Mouse (Mus musculus): ENCODE data around the gene Rapsn. TPM values are rescaled to one million over a fixed set of nuclear protein-coding genes. Genes with fewer than 3 reads are reported as not detected.

Rapsn gene
- polyA plus RNA-seq, 1 experiment from 2014 or later = 0.63 TPM

DNA sequence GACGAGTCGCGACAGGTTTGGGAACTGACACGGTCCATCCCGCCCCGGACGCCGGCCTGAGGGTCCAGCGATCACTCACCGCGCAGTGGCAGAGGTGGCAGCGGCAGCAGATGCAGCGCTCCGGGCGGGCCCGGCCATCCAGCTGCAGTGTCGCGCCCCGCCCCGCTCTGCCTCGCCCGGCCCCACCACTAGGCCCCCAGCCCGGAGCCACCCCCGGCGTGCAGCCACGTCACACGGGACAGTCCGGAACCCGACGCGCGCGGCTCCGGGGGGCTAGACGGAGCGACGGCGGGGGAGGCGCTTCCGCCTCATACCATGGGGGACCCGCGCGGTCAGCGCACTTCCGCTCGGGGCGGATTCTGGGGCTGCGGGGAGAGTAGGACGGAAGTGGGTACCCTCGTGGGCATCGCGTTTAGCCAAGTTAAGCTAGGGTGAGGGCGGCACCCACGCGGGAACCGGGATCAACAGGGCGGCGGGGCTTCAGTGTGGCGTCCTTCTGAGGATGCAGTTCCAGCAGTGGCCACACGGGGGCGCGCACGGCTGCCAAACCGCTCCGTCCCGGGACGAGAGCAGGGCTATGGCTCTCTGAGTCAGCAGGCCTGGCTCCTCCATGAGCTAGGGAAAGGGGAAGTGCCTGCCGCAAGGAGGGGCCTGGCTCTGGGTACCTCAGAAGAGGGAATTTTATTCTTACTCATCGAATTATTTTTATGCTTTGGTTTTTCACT, 34.8 kb downstream of the Rapsn start, which contains the start of gene Slc39a13:
TSS of gene Slc39a13 (minus strand) at position 342 of the 725 bp plus-strand sequence.
- Histone ChIP-seq H3K4me1 (ENCODE audit: control insufficient read depth, insufficient read depth, low read length) (peaks cover 18% of the 10 kb centered on the region), H3K9ac (ENCODE audit: low read length) (peak within 1 kb of the TSS; percentile 78), H3K4me2 (peak within 1 kb of the TSS; percentile 65), H3K36me3 (ENCODE audit: control insufficient read depth, insufficient read depth, low read length) (no peaks in the 10 kb centered on the region), H3K27ac (ENCODE audit: low read depth, low read length) (peak within 1 kb of the TSS; percentile 60), H3K27me3 (ENCODE audit: control insufficient read depth, insufficient read depth, low read length) (no peaks in the 10 kb centered on the region), H3K4me3 (ENCODE audit: low read depth, low read length) (peak within 1 kb of the TSS; percentile 66), H3K9me3 (ENCODE audit: control insufficient read depth, low read length) (no peaks in the 10 kb centered on the region)
- WGBS = under 1% methylated on average over 63 of the region's 69 CpGs
- peak; percentile 100 for DNase-seq (ENCODE audit: low spot score, missing footprints)
- ATAC-seq (ENCODE audit: low FRiP score) = peak; percentile 95

- H3K4me3 ChIP-seq (ENCODE audit: low read depth, low read length) = peak overlapping the region; percentile 66
Observed at GRCm38 (mm10) chr2:91071059-91071458, 35.6 kb downstream of the Rapsn start.

GRCm38 (mm10) chr2:91072092-91072491, 36.7 kb downstream of the Rapsn start:
- Histone ChIP-seq H3K9me3 (ENCODE audit: control insufficient read depth, low read length) (no peaks in the 10 kb centered on the region), H3K27ac (ENCODE audit: low read depth, low read length) (no peak overlapping the region), H3K4me2 (no peak overlapping the region), H3K9ac (ENCODE audit: low read length) (no peak overlapping the region), H3K27me3 (ENCODE audit: control insufficient read depth, insufficient read depth, low read length) (no peaks in the 10 kb centered on the region), H3K4me1 (ENCODE audit: control insufficient read depth, insufficient read depth, low read length) (peaks cover 18% of the 10 kb centered on the region), H3K36me3 (ENCODE audit: control insufficient read depth, insufficient read depth, low read length) (no peaks in the 10 kb centered on the region), H3K4me3 (ENCODE audit: low read depth, low read length) (no peak overlapping the region)
- WGBS = 29% methylated on average over 1 of the region's 1 CpGs
- no peak for ATAC-seq (ENCODE audit: low FRiP score)
- no peak for DNase-seq (ENCODE audit: low spot score, missing footprints)

More at GRCm38 (mm10) chr2:91071059-91071458, 35.6 kb downstream of the Rapsn start:
- no peak for DNase-seq (ENCODE audit: low spot score, missing footprints)
- peak; percentile 10; the same call in 1 of the 2 replicates for ATAC-seq (ENCODE audit: low FRiP score)
- H3K9ac ChIP-seq (ENCODE audit: low read length) = peak overlapping the region; percentile 78
- no peaks in the 10 kb centered on the region for H3K9me3 ChIP-seq (ENCODE audit: control insufficient read depth, low read length)
- H3K4me1 ChIP-seq (ENCODE audit: control insufficient read depth, insufficient read depth, low read length) = peaks cover 18% of the 10 kb centered on the region
- H3K27ac ChIP-seq (ENCODE audit: low read depth, low read length) = peak overlapping the region; percentile 60
- H3K36me3 ChIP-seq (ENCODE audit: control insufficient read depth, insufficient read depth, low read length) = no peaks in the 10 kb centered on the region
- 84% methylated on average over 10 of the region's 10 CpGs for WGBS
- H3K27me3 ChIP-seq (ENCODE audit: control insufficient read depth, insufficient read depth, low read length) = no peaks in the 10 kb centered on the region
- H3K4me2 ChIP-seq = peak overlapping the region; percentile 65

DNA sequence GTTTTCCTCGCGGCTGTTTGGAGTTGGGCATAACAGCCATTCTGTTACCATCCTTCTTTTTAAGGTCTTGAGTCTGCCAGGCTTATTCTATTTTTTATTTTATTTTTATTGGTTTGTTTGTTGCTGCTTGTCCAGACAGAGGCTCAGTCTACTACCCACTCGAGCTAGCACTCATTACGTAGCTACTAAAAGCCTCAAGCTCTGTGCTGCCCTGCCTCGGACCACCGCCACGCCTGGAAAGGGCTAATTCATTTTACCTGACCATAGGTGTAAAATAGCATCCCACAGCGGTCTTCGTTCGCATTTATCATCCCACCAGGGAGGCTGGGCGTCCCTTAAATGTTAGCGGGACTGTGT, 42.5 kb downstream of the Rapsn start:
- no peak for ATAC-seq (ENCODE audit: low FRiP score)
- Histone ChIP-seq H3K27ac (ENCODE audit: low read depth, low read length) (no peak overlapping the region), H3K9ac (ENCODE audit: low read length) (peak overlapping the region; percentile 67), H3K4me3 (ENCODE audit: low read depth, low read length) (peak overlapping the region; percentile 46; the same call in 1 of the 2 replicates), H3K4me2 (peak overlapping the region; percentile 82), H3K27me3 (ENCODE audit: control insufficient read depth, insufficient read depth, low read length) (no peaks in the 10 kb centered on the region), H3K36me3 (ENCODE audit: control insufficient read depth, insufficient read depth, low read length) (no peaks in the 10 kb centered on the region), H3K4me1 (ENCODE audit: control insufficient read depth, insufficient read depth, low read length) (peaks cover 6% of the 10 kb centered on the region), H3K9me3 (ENCODE audit: control insufficient read depth, low read length) (no peaks in the 10 kb centered on the region)
- 21% methylated on average over 12 of the region's 12 CpGs for WGBS
- DNase-seq (ENCODE audit: low spot score, missing footprints) = no peak

DNA sequence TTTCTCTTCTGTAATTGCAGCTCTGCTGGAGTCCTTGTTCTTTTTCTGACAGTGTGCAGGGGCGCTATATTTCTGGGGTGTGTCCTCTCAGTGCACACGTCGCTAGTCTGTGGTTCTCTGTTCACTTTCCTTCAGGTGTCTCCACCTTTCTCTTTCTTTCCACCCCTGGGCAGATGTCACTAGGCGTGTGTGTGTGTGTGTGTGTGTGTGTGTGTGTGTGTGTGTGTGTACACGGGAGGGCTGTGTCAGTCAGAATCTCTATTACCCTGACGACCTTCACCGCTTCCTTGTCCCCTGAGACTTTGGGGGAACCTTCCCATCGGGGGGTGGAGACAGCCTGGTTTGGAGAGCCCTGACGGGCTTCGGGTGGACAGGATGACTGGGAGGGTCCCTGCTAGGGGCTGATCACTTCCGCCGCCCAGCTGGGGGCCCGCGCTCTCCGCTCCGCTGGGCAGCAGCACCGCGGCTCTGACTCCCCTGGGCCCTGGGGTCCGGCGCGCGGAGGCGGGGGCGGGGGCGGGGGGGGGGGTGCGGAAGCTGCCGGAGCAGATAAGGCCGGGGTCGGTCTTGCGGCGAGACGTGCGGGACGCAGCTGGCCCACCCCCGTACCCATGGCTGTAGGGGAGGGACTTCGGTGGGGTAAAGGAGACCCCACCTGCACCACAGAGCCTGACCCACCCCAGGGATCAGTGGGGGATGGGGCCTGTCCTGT, 43.0 kb downstream of the Rapsn start:
- peak; percentile 87 for DNase-seq (ENCODE audit: low spot score, missing footprints)
- peaks cover 6% of the 10 kb centered on the region for H3K4me1 ChIP-seq (ENCODE audit: control insufficient read depth, insufficient read depth, low read length)
- H3K27ac ChIP-seq (ENCODE audit: low read depth, low read length) = no peak overlapping the region
- peak overlapping the region; percentile 67 for H3K9ac ChIP-seq (ENCODE audit: low read length)
- no peaks in the 10 kb centered on the region for H3K9me3 ChIP-seq (ENCODE audit: control insufficient read depth, low read length)
- peak; percentile 87 for ATAC-seq (ENCODE audit: low FRiP score)
- no peaks in the 10 kb centered on the region for H3K36me3 ChIP-seq (ENCODE audit: control insufficient read depth, insufficient read depth, low read length)
- peak overlapping the region; percentile 82 for H3K4me2 ChIP-seq
- no peaks in the 10 kb centered on the region for H3K27me3 ChIP-seq (ENCODE audit: control insufficient read depth, insufficient read depth, low read length)
- peak overlapping the region; percentile 46 for H3K4me3 ChIP-seq (ENCODE audit: low read depth, low read length)
- 2% methylated on average over 24 of the region's 36 CpGs for WGBS

DNA sequence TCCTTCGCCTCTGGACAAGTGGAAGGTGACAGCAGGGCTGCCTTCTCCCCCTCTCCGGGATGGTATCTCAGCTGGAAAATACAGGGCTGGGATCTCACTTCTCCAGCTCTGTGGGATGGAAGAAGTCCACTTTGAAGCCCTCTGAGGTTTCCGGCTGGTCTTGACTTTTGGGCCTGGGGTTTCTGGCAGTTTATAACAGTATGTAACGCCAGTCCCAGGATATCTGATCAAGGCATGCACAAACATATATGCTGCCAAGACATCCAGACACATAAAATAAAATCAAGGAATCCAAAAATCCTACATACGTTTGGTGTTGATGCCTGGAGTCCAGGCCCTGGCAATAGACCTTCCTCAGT, 43.6 kb downstream of the Rapsn start:
- H3K4me1 ChIP-seq (ENCODE audit: control insufficient read depth, insufficient read depth, low read length) = peaks cover 6% of the 10 kb centered on the region
- DNase-seq (ENCODE audit: low spot score, missing footprints) (peak; percentile 91), ATAC-seq (ENCODE audit: low FRiP score) (no peak)
- H3K4me2 ChIP-seq = peak overlapping the region; percentile 82
- no peak overlapping the region for H3K27ac ChIP-seq (ENCODE audit: low read depth, low read length)
- no peaks in the 10 kb centered on the region for H3K36me3 ChIP-seq (ENCODE audit: control insufficient read depth, insufficient read depth, low read length)
- 33% methylated on average over 5 of the region's 5 CpGs for WGBS
- peak overlapping the region; percentile 67 for H3K9ac ChIP-seq (ENCODE audit: low read length)
- no peaks in the 10 kb centered on the region for H3K9me3 ChIP-seq (ENCODE audit: control insufficient read depth, low read length)
- no peaks in the 10 kb centered on the region for H3K27me3 ChIP-seq (ENCODE audit: control insufficient read depth, insufficient read depth, low read length)
- H3K4me3 ChIP-seq (ENCODE audit: low read depth, low read length) = peak overlapping the region; percentile 46

DNA sequence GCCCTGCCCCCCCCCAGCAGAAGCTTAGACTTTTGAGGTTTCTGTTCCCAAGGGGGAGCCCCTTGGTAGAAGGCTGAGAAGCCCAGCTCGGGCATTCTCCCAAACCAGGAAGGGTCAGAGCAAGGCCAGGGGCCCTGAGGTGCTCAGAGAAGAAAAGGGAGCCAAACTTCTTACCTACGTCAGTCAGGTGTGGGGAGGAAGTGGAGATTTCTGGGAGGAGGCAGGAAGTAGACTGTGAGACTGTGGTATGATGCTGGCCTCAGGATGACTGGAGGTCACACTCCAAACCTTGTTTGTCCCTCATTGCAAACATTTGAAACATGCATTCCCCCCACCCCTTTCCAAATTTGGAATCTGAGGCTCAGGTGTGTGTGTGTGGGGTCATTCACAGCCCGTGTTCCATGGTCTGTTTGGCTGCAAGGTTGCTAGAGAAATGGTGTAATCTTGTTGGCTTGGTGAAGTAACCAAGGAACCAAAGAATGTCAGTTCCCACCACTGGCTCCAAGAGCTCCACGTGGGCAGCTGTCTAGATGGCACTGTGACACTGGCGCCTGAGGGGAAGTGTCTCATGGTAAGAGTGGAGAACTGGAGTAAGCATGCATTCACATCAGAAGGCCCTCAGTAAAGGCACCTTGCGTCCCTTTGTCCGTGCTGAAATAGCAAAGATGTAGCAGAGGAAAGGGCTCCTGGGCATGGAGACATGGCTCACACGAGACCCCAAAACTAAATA, 45.5 kb downstream of the Rapsn start:
- H3K4me3 ChIP-seq (ENCODE audit: low read depth, low read length) = no peak overlapping the region
- H3K27ac ChIP-seq (ENCODE audit: low read depth, low read length) = no peak overlapping the region
- no peak overlapping the region for H3K9ac ChIP-seq (ENCODE audit: low read length)
- H3K9me3 ChIP-seq (ENCODE audit: control insufficient read depth, low read length) = no peaks in the 10 kb centered on the region
- no peaks in the 10 kb centered on the region for H3K36me3 ChIP-seq (ENCODE audit: control insufficient read depth, insufficient read depth, low read length)
- peaks cover 6% of the 10 kb centered on the region for H3K4me1 ChIP-seq (ENCODE audit: control insufficient read depth, insufficient read depth, low read length)
- H3K4me2 ChIP-seq = no peak overlapping the region
- no peak for ATAC-seq (ENCODE audit: low FRiP score)
- 80% methylated on average over 8 of the region's 8 CpGs for WGBS
- no peaks in the 10 kb centered on the region for H3K27me3 ChIP-seq (ENCODE audit: control insufficient read depth, insufficient read depth, low read length)
- DNase-seq (ENCODE audit: low spot score, missing footprints) = no peak

GRCm38 (mm10) chr2:91081775-91082695, 46.6 kb downstream of the Rapsn start, which contains the start of gene Spi1:
Gene Spi1 (plus strand): TSS chr2:91082390.
- DNase-seq (ENCODE audit: low spot score, missing footprints) = no peak
- no peaks in the 10 kb centered on the region for H3K27me3 ChIP-seq (ENCODE audit: control insufficient read depth, insufficient read depth, low read length)
- no peak within 1 kb of the TSS for H3K4me2 ChIP-seq
- H3K4me3 ChIP-seq (ENCODE audit: low read depth, low read length) = no peak within 1 kb of the TSS
- WGBS = 86% methylated on average over 13 of the region's 13 CpGs
- peaks cover 6% of the 10 kb centered on the region for H3K4me1 ChIP-seq (ENCODE audit: control insufficient read depth, insufficient read depth, low read length)
- no peak within 1 kb of the TSS for H3K27ac ChIP-seq (ENCODE audit: low read depth, low read length)
- H3K9me3 ChIP-seq (ENCODE audit: control insufficient read depth, low read length) = no peaks in the 10 kb centered on the region
- H3K36me3 ChIP-seq (ENCODE audit: control insufficient read depth, insufficient read depth, low read length) = no peaks in the 10 kb centered on the region
- no peak within 1 kb of the TSS for H3K9ac ChIP-seq (ENCODE audit: low read length)
- ATAC-seq (ENCODE audit: low FRiP score) = no peak

Measured in midbrain, embryonic 11.5 days (tissue).